Mouse (Mus musculus): ENCODE measurements at regions not wholly inside any gene's neighbourhood (a gene's known extent, or its start where the extent isn't known, plus 50 kb on each side); places are given as distances from the start of the nearest gene placed in this dataset.

GRCm38 (mm10) chr7:94706457-94706856 is 1464.6 kb upstream of the Tenm4 start:
- ATAC-seq: no peak

GRCm38 (mm10) chr7:94733433-94733832 is 1437.6 kb upstream of the Tenm4 start:
- 81% methylated on average over 1 of the region's 1 CpGs for WGBS
- H3K27me3 ChIP-seq (ENCODE audit: control insufficient read depth, insufficient read depth, low read depth, low read length): no peaks in the 10 kb centered on the region
- no peak for ATAC-seq
- H3K36me3 ChIP-seq (ENCODE audit: control insufficient read depth, insufficient read depth, low read length): no peaks in the 10 kb centered on the region
- no peak overlapping the region for H3K4me2 ChIP-seq (ENCODE audit: low read length)
- no peak overlapping the region for H3K4me3 ChIP-seq (ENCODE audit: low read depth, low read length)
- H3K9ac ChIP-seq (ENCODE audit: low read depth, low read length): no peak overlapping the region
- H3K27ac ChIP-seq (ENCODE audit: low read length): no peak overlapping the region
- H3K4me1 ChIP-seq (ENCODE audit: control insufficient read depth, insufficient read depth, low read length): no peaks in the 10 kb centered on the region
- no peaks in the 10 kb centered on the region for H3K9me3 ChIP-seq (replicated peaks; ENCODE audit: control insufficient read depth, low read length, poor library complexity, severe bottlenecking)

More at GRCm38 (mm10) chr7:94706457-94706856, 1464.6 kb upstream of the Tenm4 start:
- no peak overlapping the region for H3K9ac ChIP-seq (ENCODE audit: low read depth, low read length)
- H3K36me3 ChIP-seq (ENCODE audit: control insufficient read depth, insufficient read depth, low read length): no peaks in the 10 kb centered on the region
- no peak overlapping the region for H3K27ac ChIP-seq (ENCODE audit: low read length)
- no peak overlapping the region for H3K4me3 ChIP-seq (ENCODE audit: low read depth, low read length)
- no peaks in the 10 kb centered on the region for H3K27me3 ChIP-seq (ENCODE audit: control insufficient read depth, insufficient read depth, low read depth, low read length)
- H3K4me1 ChIP-seq (ENCODE audit: control insufficient read depth, insufficient read depth, low read length): no peaks in the 10 kb centered on the region
- no peaks in the 10 kb centered on the region for H3K9me3 ChIP-seq (replicated peaks; ENCODE audit: control insufficient read depth, low read length, poor library complexity, severe bottlenecking)
- no peak overlapping the region for H3K4me2 ChIP-seq (ENCODE audit: low read length)

- ATAC-seq: no peak
- H3K4me1 ChIP-seq (ENCODE audit: control insufficient read depth, insufficient read depth, low read length): no peaks in the 10 kb centered on the region
- no peaks in the 10 kb centered on the region for H3K27me3 ChIP-seq (ENCODE audit: control insufficient read depth, insufficient read depth, low read depth, low read length)
- H3K36me3 ChIP-seq (ENCODE audit: control insufficient read depth, insufficient read depth, low read length): no peaks in the 10 kb centered on the region
- no peak overlapping the region for H3K27ac ChIP-seq (ENCODE audit: low read length)
- H3K9ac ChIP-seq (ENCODE audit: low read depth, low read length): no peak overlapping the region
- H3K9me3 ChIP-seq (replicated peaks; ENCODE audit: control insufficient read depth, low read length, poor library complexity, severe bottlenecking): no peaks in the 10 kb centered on the region
- H3K4me2 ChIP-seq (ENCODE audit: low read length): no peak overlapping the region
- WGBS: 72% methylated on average over 4 of the region's 4 CpGs
- no peak overlapping the region for H3K4me3 ChIP-seq (ENCODE audit: low read depth, low read length)
These were observed 1436.3 kb upstream of the Tenm4 start for GRCm38 (mm10) chr7:94734741-94735140.

All from midbrain, embryonic 16.5 days (tissue).